Mouse (Mus musculus): ENCODE results near the gene Tfap4.

- no peak for TF ChIP-seq CTCF (IDR thresholded peaks at IDR 0.05; ENCODE audit: borderline replicate concordance, control insufficient read depth, extremely low read depth, insufficient read depth, low read length, poor library complexity)
- no peak for TF ChIP-seq POLR2A (IDR thresholded peaks at IDR 0.05; ENCODE audit: control insufficient read depth, extremely low read depth, insufficient read depth, low read length, poor library complexity)
These were observed 63.8 kb downstream of the Tfap4 start for GRCm38 (mm10) chr16:4495861-4496260.
